Mouse (Mus musculus): ENCODE measurements around the gene Clic6.

DNA sequence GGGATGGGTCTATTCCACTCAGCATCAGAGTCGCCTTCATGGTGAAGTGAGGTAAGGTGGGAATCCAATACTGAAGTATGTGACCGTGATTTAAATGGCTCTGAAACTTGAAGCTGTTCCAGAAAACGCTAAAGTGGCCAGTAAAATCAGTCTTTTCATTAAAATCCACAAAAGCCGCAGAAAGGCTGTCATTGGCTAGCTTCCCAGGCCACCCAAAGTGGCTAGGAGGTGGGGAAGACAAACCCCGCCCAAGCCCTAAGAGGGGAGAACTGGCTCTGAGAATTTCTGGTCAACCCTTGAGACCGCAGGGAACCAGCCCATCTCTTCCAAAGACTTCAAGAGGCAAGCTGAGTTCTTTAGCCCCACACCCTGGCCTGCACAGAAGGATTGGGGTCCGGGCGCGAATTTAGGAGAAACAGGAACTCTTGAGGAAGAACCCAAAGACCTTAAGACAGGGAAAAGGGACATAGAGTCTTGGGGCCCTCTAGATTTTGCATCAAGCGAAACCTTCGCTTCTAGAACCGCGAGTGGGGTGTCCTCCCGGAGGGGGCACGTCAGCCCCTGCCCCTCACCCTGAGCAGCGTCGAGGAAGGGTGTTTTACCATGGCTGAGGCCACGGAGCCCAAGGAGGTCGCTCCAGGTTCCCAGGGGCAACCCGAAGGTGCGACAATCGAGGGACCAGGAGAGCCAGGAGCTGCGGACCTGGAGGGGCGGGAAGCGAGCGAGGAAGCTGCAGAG is 12.5 kb downstream of the Clic6 start:
- TF ChIP-seq POLR2A (IDR thresholded peaks at IDR 0.05; ENCODE audit: insufficient read length, low read depth) (no peak), USF1 (IDR thresholded peaks at IDR 0.05; ENCODE audit: low read depth) (no peak), MYOD1 (IDR thresholded peaks at IDR 0.05; ENCODE audit: control insufficient read depth in 1 of 3, insufficient read length in 2 of 3, low read depth in 2 of 3) (no peak), E2F4 (IDR thresholded peaks at IDR 0.05; ENCODE audit: insufficient read depth) (no peak), CEBPB (IDR thresholded peaks at IDR 0.05; ENCODE audit: insufficient read depth, poor library complexity, severe bottlenecking) (no peak)

All from myocyte (in vitro differentiated cells).